Mouse (Mus musculus) adrenal gland, postnatal 36 days (tissue): ENCODE data around the gene Ephx1. TPM values are rescaled to one million over a fixed set of nuclear protein-coding genes. Genes with fewer than 3 reads are reported as not detected.

ENCODE experiments used
- DNase-seq, 2 experiments: peaks; one replicate each; pipeline ENCODE4 v3.0.0; 2021; ENCODE audit warnings: mixed read lengths in 1 of 2
- total RNA-seq, 2 experiments: library from RNA; stranded (reverse); gene quantifications; 2 replicates each; pipeline ENCODE4 v1.2.3; 2021

Gene Ephx1
- total RNA-seq, 2 experiments from 2014 or later, result 139 to 160 TPM

- DNase-seq, result peak; percentile 58 to 74
Measured at GRCm38 (mm10) chr1:180976110-180976679, 44.5 kb downstream of the Ephx1 start.

GRCm38 (mm10) chr1:180974126-180974746, 46.5 kb downstream of the Ephx1 start:
- DNase-seq, result peak in 1 of 2 experiments; percentile 44

GRCm38 (mm10) chr1:180972941-180973340, 47.8 kb downstream of the Ephx1 start:
- no peak for DNase-seq

- DNase-seq, result no peak
Measured at GRCm38 (mm10) chr1:180967261-180967660, 53.4 kb downstream of the Ephx1 start.

GRCm38 (mm10) chr1:180966542-180966941, 54.2 kb downstream of the Ephx1 start:
- peak; percentile 69 to 75 for DNase-seq

GRCm38 (mm10) chr1:180965786-180966185, 54.9 kb downstream of the Ephx1 start:
- no peak for DNase-seq

GRCm38 (mm10) chr1:180958797-180959196, 61.9 kb downstream of the Ephx1 start:
- no peak for DNase-seq

GRCm38 (mm10) chr1:180957989-180958388, 62.7 kb downstream of the Ephx1 start:
- no peak for DNase-seq

- DNase-seq, result peak; percentile 60 to 73
Measured at GRCm38 (mm10) chr1:180956973-180957381, 63.7 kb downstream of the Ephx1 start.

GRCm38 (mm10) chr1:180956401-180956800, 64.3 kb downstream of the Ephx1 start:
- DNase-seq, result no peak

GRCm38 (mm10) chr1:180952808-180953207, 67.9 kb downstream of the Ephx1 start:
- no peak for DNase-seq

GRCm38 (mm10) chr1:180952085-180952746, 68.5 kb downstream of the Ephx1 start:
- peak in 1 of 2 experiments; percentile 52 for DNase-seq

GRCm38 (mm10) chr1:180946448-180946847, 74.3 kb downstream of the Ephx1 start:
- DNase-seq, result peak; percentile 84 to 87

- peak; percentile 67 to 68 for DNase-seq
Measured at GRCm38 (mm10) chr1:180945001-180945980, 75.4 kb downstream of the Ephx1 start.

GRCm38 (mm10) chr1:180944553-180944952, 76.2 kb downstream of the Ephx1 start:
- DNase-seq, result peak; percentile 34 to 59

- peak; percentile 65 to 73 for DNase-seq
Measured at GRCm38 (mm10) chr1:180943896-180944295, 76.8 kb downstream of the Ephx1 start.

- DNase-seq, result peak in 1 of 2 experiments; percentile 29
Measured at GRCm38 (mm10) chr1:180943032-180943644, 77.6 kb downstream of the Ephx1 start.

GRCm38 (mm10) chr1:180942166-180943031, 78.3 kb downstream of the Ephx1 start, which contains the start of gene Tmem63a:
Tmem63a (plus strand) TSS chr1:180942344.
- peak; percentile 83 to 84 for DNase-seq

GRCm38 (mm10) chr1:180941726-180942125, 79.0 kb downstream of the Ephx1 start:
- DNase-seq, result peak in 1 of 2 experiments; percentile 66

GRCm38 (mm10) chr1:180940776-180941460, 79.8 kb downstream of the Ephx1 start:
- no peak for DNase-seq
